Mouse (Mus musculus) erythroblast, embryonic 14.5 days (primary cell): ENCODE results near the gene Eef2k. TPM values are rescaled to one million over a fixed set of nuclear protein-coding genes. Genes with fewer than 3 reads are reported as not detected.
A peak's percentile ranks its signal among the peaks of the same experiment; 100 is the strongest.

ENCODE experiments used
- H3K27me3 ChIP-seq: 2 replicates; pipeline ENCODE4 v1.6.1; 2012; ENCODE audit warnings: inconsistent platforms; ENCODE audit not compliant: control insufficient read depth
- H3K36me3 ChIP-seq: 2 replicates; pipeline ENCODE4 v1.6.1; 2012; ENCODE audit warnings: mild to moderate bottlenecking, inconsistent platforms; ENCODE audit not compliant: control insufficient read depth
- H3K4me1 ChIP-seq: 2 replicates; pipeline ENCODE4 v1.6.1; 2012; ENCODE audit warnings: inconsistent platforms; ENCODE audit not compliant: control insufficient read depth
- H3K4me3 ChIP-seq: replicated peaks from 2 replicates; pipeline ENCODE3; 2012; ENCODE audit warnings: moderate library complexity, mild to moderate bottlenecking, inconsistent platforms
- H3K9me3 ChIP-seq: 2 replicates; pipeline ENCODE4 v1.6.1; 2012; ENCODE audit warnings: low read length, inconsistent platforms, mixed read lengths; ENCODE audit not compliant: control insufficient read depth
- GATA1 ChIP-seq: IDR thresholded peaks from 2 replicates; pipeline ENCODE4 v1.6.1; 2012; ENCODE audit warnings: low read length, inconsistent platforms, mixed read lengths
- TAL1 ChIP-seq: IDR thresholded peaks from 3 replicates; pipeline ENCODE4 v1.6.1; 2012; ENCODE audit warnings: low read length, inconsistent platforms, mixed read lengths
- polyA plus RNA-seq: library from polyadenylated mRNA; stranded (reverse); fragments of >175 nt; gene quantifications from 2 replicates; pipeline ENCODE4 v1.2.3, GENCODE M21; 2012

Eef2k gene
- polyA plus RNA-seq, 1 experiment: 28.0 TPM

GRCm38 (mm10) chr7:120839786-120840185, 2.8 kb upstream of the Eef2k start:
- Histone ChIP-seq H3K36me3 (peaks cover 22% of the 10 kb centered on the region), H3K27me3 (no peaks in the 10 kb centered on the region), H3K4me3 (no peak overlapping the region), H3K9me3 (no peaks in the 10 kb centered on the region), H3K4me1 (peaks cover 68% of the 10 kb centered on the region)
- TF ChIP-seq GATA1 (no peak), TAL1 (no peak)

- no peaks in the 10 kb centered on the region for H3K9me3 ChIP-seq
- peaks cover 54% of the 10 kb centered on the region for H3K36me3 ChIP-seq
- no peaks in the 10 kb centered on the region for H3K27me3 ChIP-seq
- peaks cover 76% of the 10 kb centered on the region for H3K4me1 ChIP-seq
- peak overlapping the region; percentile 94 for H3K4me3 ChIP-seq
- TF ChIP-seq GATA1 (no peak), TAL1 (no peak)
Measured at GRCm38 (mm10) chr7:120843037-120843621, 498 bp downstream of the Eef2k start.

GRCm38 (mm10) chr7:120843852-120844435, 1.3 kb downstream of the Eef2k start:
- H3K4me3 ChIP-seq: peak overlapping the region; percentile 94
- peaks cover 81% of the 10 kb centered on the region for H3K4me1 ChIP-seq
- TF ChIP-seq TAL1 (no peak), GATA1 (no peak)
- no peaks in the 10 kb centered on the region for H3K27me3 ChIP-seq
- H3K9me3 ChIP-seq: no peaks in the 10 kb centered on the region
- H3K36me3 ChIP-seq: peaks cover 60% of the 10 kb centered on the region

- H3K36me3 ChIP-seq: peaks cover 67% of the 10 kb centered on the region
- H3K27me3 ChIP-seq: no peaks in the 10 kb centered on the region
- TF ChIP-seq GATA1 (no peak), TAL1 (no peak)
- H3K4me1 ChIP-seq: peaks cover 88% of the 10 kb centered on the region
- no peaks in the 10 kb centered on the region for H3K9me3 ChIP-seq
- peak overlapping the region; percentile 94 for H3K4me3 ChIP-seq
Measured at GRCm38 (mm10) chr7:120844689-120845088, 2.1 kb downstream of the Eef2k start.

- peaks cover 99% of the 10 kb centered on the region for H3K36me3 ChIP-seq
- TF ChIP-seq GATA1 (no peak), TAL1 (no peak)
- peak overlapping the region; percentile 14 for H3K4me3 ChIP-seq
- H3K4me1 ChIP-seq: peaks cover 97% of the 10 kb centered on the region
- no peaks in the 10 kb centered on the region for H3K9me3 ChIP-seq
- no peaks in the 10 kb centered on the region for H3K27me3 ChIP-seq
Measured at GRCm38 (mm10) chr7:120848831-120849512, 6.3 kb downstream of the Eef2k start.

GRCm38 (mm10) chr7:120850165-120850564, 7.5 kb downstream of the Eef2k start:
- H3K4me1 ChIP-seq: peaks cover 93% of the 10 kb centered on the region
- no peaks in the 10 kb centered on the region for H3K27me3 ChIP-seq
- TF ChIP-seq TAL1: no peak
- no peak for TF ChIP-seq GATA1
- peak overlapping the region; percentile 54 for H3K4me3 ChIP-seq
- peaks cover 95% of the 10 kb centered on the region for H3K36me3 ChIP-seq
- H3K9me3 ChIP-seq: no peaks in the 10 kb centered on the region

GRCm38 (mm10) chr7:120859854-120860253, 17.2 kb downstream of the Eef2k start:
- no peak overlapping the region for H3K4me3 ChIP-seq
- H3K27me3 ChIP-seq: no peaks in the 10 kb centered on the region
- peaks cover 95% of the 10 kb centered on the region for H3K36me3 ChIP-seq
- no peaks in the 10 kb centered on the region for H3K9me3 ChIP-seq
- H3K4me1 ChIP-seq: peaks cover 96% of the 10 kb centered on the region
- TF ChIP-seq GATA1: no peak
- no peak for TF ChIP-seq TAL1

- Histone ChIP-seq H3K27me3 (no peaks in the 10 kb centered on the region), H3K4me1 (peaks cover 96% of the 10 kb centered on the region), H3K36me3 (peaks cover 94% of the 10 kb centered on the region), H3K9me3 (no peaks in the 10 kb centered on the region), H3K4me3 (peak overlapping the region; percentile 54)
- no peak for TF ChIP-seq GATA1
- TF ChIP-seq TAL1: no peak
Measured at GRCm38 (mm10) chr7:120860799-120861487, 18.3 kb downstream of the Eef2k start.
